Mouse (Mus musculus): ENCODE measurements around the gene Zfp473.
"Not testable (repeated sequence)": the region's sequence is repeated elsewhere in the genome, so short reads cannot be mapped to it uniquely, and the experiment has no call there.

Gene Zfp473

GRCm38 (mm10) chr7:44722058-44722457 lies 28.8 kb downstream of the Zfp473 start:
- no peak for DNase-seq (ENCODE audit: low spot score in 2 of 2)

DNA sequence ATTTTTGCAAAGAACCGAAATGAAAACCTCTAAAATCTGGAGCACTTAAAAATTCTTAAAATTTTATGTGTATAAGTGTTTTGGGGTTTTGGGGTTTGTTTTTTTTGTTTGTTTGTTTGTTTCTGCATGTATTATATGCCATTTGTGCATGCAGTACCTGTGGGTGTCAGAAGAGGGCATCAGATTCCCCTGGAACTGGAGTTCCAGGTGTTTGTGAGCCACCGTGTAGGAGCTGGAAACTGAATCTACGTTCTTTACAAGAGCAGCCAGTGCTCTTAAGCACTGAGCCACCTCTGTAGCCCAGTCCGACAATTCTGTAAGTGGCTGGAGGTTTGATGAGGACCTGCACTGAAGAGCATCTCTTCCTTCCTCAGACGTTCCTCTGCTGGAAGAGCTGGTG lies 41.0 kb downstream of the Zfp473 start:
- no peak for DNase-seq (ENCODE audit: low spot score in 2 of 2)

- no peak for DNase-seq (ENCODE audit: low spot score in 2 of 2)
These were observed 42.3 kb downstream of the Zfp473 start, which contains the start of gene Izumo2 for GRCm38 (mm10) chr7:44708574-44708973. TSS of gene Izumo2 (plus strand) at chr7:44708742.

DNA sequence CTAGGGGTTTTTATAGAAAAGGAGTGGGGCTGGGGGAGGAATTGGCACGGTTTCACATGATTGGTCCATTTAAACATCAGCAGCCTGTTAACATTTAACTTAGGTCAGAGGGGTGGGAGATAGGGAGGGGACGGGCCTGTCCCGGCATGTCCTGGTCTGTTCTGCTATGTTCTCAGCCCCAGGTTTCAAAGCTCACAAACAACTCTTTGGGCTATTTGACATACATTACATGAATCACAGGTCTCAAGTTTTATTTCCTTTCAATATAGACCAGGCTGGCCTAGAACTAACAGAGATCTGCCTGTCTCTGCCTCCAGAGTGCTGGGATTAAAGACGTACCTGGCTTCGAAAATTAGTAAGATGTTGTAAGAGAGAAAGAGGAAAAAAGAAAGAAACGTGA lies 42.8 kb downstream of the Zfp473 start:
- not testable (repeated sequence) for DNase-seq (ENCODE audit: low spot score in 2 of 2)

- DNase-seq (ENCODE audit: low spot score in 2 of 2) = no peak
These were observed 43.6 kb downstream of the Zfp473 start for GRCm38 (mm10) chr7:44707169-44707675.

- DNase-seq (ENCODE audit: low spot score in 2 of 2) = no peak
These were observed 44.5 kb downstream of the Zfp473 start for GRCm38 (mm10) chr7:44706322-44706721.

DNA sequence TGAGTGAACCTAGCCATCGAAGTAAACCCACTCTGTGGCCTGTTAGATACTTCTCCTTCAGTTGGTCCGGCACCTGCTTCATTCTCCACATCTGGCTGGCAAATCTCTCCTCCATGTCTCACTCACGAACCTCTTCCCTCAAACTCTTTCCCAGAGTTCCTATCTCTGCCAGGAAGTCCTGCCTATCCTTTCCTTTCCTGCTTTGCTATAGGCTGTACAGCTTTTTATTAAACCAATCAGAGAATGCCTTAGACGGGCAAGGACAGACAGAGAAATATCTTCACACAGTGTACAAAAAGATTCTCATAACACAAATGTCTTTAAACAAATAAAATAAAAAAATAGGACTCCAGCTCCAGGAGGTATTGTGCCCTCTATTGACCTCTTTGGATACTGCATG lies 45.8 kb downstream of the Zfp473 start:
- no peak for DNase-seq (ENCODE audit: low spot score in 2 of 2)

GRCm38 (mm10) chr7:44704363-44704762 lies 46.5 kb downstream of the Zfp473 start:
- no peak for DNase-seq (ENCODE audit: low spot score in 2 of 2)

DNA sequence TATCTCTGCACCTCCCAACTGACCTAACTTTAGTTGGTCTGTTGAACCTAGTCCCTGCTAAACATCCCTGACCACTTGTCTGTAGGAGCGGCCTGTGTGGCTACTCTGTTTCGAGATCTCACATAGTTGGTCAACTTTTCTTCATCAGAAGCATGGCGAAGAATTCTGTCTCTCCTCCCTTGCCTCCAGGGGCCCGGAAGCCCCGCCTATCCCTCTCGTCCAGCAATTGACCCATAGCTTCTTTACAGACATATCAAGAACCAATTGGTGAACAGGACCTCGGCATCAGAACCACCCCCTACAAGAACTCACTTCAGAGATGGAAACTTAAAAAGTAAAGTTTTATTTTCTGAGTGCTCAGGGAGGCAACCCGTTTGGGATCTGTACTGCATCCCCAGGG lies 47.9 kb downstream of the Zfp473 start:
- no peak for DNase-seq (ENCODE audit: low spot score in 2 of 2)

- peak in 1 of 2 experiments; percentile 38 for DNase-seq (ENCODE audit: low spot score in 2 of 2)
These were observed 48.9 kb downstream of the Zfp473 start for GRCm38 (mm10) chr7:44701921-44702320.

- DNase-seq (ENCODE audit: low spot score in 2 of 2) = no peak
These were observed 52.9 kb downstream of the Zfp473 start for GRCm38 (mm10) chr7:44697980-44698379.

GRCm38 (mm10) chr7:44697191-44697710 lies 53.6 kb downstream of the Zfp473 start:
- DNase-seq (ENCODE audit: low spot score in 2 of 2) = peak; percentile 14 to 54

DNA sequence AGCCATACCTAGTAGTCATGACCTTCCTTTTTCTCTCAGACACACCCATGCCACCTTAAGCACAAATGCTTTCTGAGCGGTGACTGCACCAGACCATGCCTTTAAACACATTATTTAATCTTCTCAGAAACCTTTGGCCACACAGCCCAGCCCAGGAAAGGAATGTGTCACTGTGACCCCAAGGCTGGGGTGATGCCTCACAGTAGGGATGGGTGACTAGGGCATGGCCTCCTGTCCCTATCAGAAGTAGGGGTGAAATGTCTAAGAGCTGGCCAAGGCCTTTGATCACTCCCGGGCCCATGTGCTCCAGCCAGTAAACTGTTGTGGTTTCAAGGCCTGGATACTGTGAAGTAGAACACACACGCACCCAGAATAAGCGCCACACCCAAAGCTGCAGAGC lies 55.6 kb downstream of the Zfp473 start:
- DNase-seq (ENCODE audit: low spot score in 2 of 2) = no peak

DNA sequence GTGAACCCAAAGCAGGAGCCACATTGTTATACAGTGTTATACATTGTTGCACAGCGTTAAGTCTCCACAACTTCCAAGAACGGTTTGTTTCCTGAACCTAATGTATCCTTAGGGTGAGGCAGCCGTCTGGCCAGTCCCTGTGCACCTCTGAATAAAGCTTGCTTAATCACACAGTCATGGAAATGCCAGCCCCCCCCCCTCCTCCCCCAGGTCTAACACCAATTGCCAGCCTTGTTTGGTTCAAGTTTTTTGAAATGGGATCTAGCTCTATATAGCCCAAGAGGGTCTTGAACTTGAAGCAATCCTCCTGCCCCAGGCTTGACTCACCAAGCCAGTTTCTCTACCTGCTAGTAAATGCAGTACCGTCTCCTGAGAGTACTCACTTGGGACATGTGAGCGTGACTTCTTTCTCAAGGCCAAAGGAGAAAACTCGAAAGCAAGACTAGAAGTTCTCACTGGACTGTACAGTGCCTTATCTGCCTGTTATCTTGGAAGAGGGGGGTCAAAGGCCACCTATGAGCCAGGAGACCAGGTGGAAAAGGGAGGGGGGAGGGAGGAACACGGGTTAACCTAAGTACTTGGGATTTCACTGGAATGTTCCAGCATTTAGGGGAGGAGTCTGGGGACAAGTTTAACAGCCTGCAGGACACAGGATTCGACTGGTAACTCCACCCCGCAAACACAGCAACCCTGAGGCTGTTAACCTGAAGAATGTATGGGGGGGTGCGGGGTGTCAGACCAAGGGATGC lies 57.2 kb downstream of the Zfp473 start:
- DNase-seq (ENCODE audit: low spot score in 2 of 2) = no peak

DNA sequence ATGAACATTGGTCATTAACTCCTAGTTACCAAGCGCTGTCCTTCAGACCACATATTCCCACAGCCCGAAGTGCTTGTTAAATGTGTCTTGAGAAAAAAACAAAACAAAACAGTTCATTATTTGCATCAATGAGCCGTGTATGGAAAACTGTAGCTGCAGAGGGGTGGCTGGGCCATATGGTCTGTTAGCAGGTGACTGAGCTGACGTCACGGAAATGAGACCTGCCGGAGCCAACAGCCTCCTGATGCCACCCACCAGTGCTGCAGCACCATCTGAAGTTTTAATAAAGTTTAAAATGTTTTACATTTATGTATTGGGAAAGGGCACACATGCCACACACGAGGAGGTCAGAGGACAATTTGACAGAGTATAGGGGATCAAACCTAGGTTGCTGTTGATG lies 61.5 kb downstream of the Zfp473 start:
- no peak for DNase-seq (ENCODE audit: low spot score in 2 of 2)

DNA sequence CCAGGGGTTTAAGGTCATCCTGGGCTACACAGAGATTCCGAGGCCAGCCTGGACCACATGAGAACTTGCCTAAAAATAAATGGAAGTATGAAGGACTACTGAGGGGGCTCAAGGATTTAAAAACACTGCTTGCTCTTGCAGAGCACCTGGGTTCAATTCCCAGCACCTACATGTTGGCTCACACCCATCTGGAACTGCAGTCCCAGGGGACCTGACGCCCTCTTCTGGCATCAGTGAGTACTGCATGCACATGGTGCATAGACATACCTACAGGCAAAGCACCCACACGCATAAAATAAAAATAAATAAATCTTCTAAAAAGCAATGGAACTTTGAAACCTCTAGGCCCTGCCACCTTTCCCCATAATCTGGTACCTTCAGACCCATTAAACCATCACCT lies 62.0 kb downstream of the Zfp473 start:
- DNase-seq (ENCODE audit: low spot score in 2 of 2) = no peak

DNA sequence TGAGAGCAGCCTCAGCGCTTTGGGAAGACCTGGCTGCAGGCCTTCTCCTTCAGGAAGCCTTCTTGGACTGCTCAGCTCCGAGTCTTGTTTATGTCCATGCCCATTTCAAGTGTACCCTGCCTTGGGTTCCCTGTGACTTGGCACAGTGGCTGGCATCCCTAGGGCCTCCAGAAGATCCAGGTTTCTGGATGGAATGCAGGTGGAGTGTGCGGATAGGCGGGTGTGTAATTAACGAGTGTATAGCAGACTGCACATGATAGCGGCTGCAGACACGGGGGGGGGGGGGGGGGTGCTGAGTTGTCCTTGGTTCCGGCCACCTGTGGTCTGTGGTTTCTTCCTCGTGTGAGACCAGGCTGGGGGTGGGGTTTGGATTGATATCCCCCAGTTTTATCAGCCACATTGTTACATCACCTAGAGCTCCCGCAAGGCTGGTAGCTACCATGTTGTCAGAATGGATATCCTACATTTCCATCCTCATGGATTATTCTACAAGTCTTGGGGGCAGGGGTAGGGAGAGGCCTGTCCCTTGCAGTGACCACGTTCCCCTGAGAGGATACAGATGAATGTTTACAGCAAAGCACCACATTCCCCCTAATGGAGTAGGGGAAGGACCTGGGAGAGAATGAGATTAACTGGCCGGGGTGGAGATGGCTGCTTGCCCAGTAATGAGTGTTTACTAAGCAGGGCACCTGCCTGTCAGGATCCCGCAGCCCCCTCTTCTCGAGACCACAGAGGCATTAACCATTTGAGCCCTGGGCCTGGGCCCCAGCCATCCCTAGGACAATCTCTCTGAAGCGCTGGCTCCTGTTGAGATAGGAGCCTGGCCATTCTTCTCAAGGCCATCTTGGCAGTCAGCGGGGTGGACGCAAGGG lies 65.1 kb downstream of the Zfp473 start:
- no peak for DNase-seq (ENCODE audit: low spot score in 2 of 2)

- no peak for DNase-seq (ENCODE audit: low spot score in 2 of 2)
These were observed 67.2 kb downstream of the Zfp473 start for GRCm38 (mm10) chr7:44683656-44684055.

Data from urinary bladder, postnatal 36 days (tissue).